Mouse (Mus musculus): Measurements from ENCODE around the gene Ly6g6f.

DNA sequence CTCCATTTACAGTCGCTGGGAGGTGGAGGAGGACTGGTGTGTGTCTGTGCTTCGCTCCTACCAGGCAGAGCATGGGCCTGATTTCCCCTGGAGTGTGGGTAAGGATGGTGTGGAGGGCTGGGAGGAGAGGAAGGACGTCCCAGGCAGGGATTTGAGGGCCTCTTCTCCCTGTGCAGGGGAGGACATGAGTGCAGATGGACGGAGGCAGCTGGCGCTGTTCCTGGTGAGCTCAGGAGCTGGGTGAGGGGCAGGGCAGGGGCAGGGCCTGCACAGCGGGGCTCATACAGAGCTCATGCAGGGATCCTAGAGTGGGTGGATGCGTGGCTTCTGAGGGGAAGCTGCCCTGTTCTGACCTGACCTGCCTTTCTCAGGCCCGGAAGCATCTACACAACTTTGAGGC lies 16.9 kb upstream of the Ly6g6f start:
- TF ChIP-seq CTCF (IDR thresholded peaks at IDR 0.05; ENCODE audit: insufficient read depth, low read length) = no peak
- TF ChIP-seq POLR2A (IDR thresholded peaks at IDR 0.05; ENCODE audit: borderline replicate concordance, extremely low read depth, low read depth, low read length) = no peak

All from lung, adult 2 months (tissue).